Mouse (Mus musculus): ENCODE measurements at regions not wholly inside any gene's neighbourhood (a gene's known extent, or its start where the extent isn't known, plus 50 kb on each side); places are given as distances from the start of the nearest gene placed in this dataset.

GRCm38 (mm10) chr3:21358068-21358467 lies 718.4 kb upstream of the Tbl1xr1 start:
- no peak for TF ChIP-seq ZNF384 (IDR thresholded peaks at IDR 0.05; ENCODE audit: low read depth, low read length)
- no peak for TF ChIP-seq CHD2 (IDR thresholded peaks at IDR 0.05; ENCODE audit: low read depth, low read length)
- TF ChIP-seq MAFK (IDR thresholded peaks at IDR 0.05; ENCODE audit: insufficient read depth, low read depth, low read length) = no peak
- TF ChIP-seq ZC3H11A (IDR thresholded peaks at IDR 0.05; ENCODE audit: borderline replicate concordance, low read depth, low read length) = no peak
- no peak for TF ChIP-seq HCFC1 (IDR thresholded peaks at IDR 0.05; ENCODE audit: borderline replicate concordance, insufficient read depth, low read length)
- Histone ChIP-seq H3K27ac (ENCODE audit: insufficient read depth, low read depth, low read length, poor library complexity, severe bottlenecking) (no peak overlapping the region), H3K4me1 (ENCODE audit: control insufficient read depth in 2 of 2, insufficient read depth in 2 of 2, low read length in 2 of 2, poor library complexity in 1 of 2) (no peaks in the 10 kb centered on the region), H3K9me3 (ENCODE audit: control insufficient read depth, insufficient read depth, low read depth, low read length) (no peaks in the 10 kb centered on the region), H3K4me3 (ENCODE audit: insufficient read depth in 1 of 2, low read depth in 1 of 2, low read length in 2 of 2, poor library complexity in 1 of 2, severe bottlenecking in 1 of 2) (no peak overlapping the region), H3K9ac (ENCODE audit: insufficient read depth, low read depth, low read length, poor library complexity, severe bottlenecking) (no peak overlapping the region), H3K36me3 (ENCODE audit: control insufficient read depth, insufficient read depth, low read length, poor library complexity, severe bottlenecking) (no peaks in the 10 kb centered on the region)
- DNase-seq (ENCODE audit: low read depth, low spot score) = no peak
- in situ Hi-C loops (cut with MboI; ENCODE audit: low sequenced_read_pairs in 2 of 2, unreplicated experiment in 2 of 2) = no loop called here

GRCm38 (mm10) chr3:21361069-21361468 lies 715.4 kb upstream of the Tbl1xr1 start:
- in situ Hi-C loops (cut with MboI; ENCODE audit: low sequenced_read_pairs in 2 of 2, unreplicated experiment in 2 of 2) = no loop called here

GRCm38 (mm10) chr3:21379816-21380215 lies 696.6 kb upstream of the Tbl1xr1 start:
- TF ChIP-seq CHD2 (IDR thresholded peaks at IDR 0.05; ENCODE audit: low read depth, low read length) (no peak), ZC3H11A (IDR thresholded peaks at IDR 0.05; ENCODE audit: borderline replicate concordance, low read depth, low read length) (no peak), ZNF384 (IDR thresholded peaks at IDR 0.05; ENCODE audit: low read depth, low read length) (no peak), MAFK (IDR thresholded peaks at IDR 0.05; ENCODE audit: insufficient read depth, low read depth, low read length) (no peak), HCFC1 (IDR thresholded peaks at IDR 0.05; ENCODE audit: borderline replicate concordance, insufficient read depth, low read length) (no peak)
- H3K4me1 ChIP-seq (ENCODE audit: control insufficient read depth in 2 of 2, insufficient read depth in 2 of 2, low read length in 2 of 2, poor library complexity in 1 of 2) = no peaks in the 10 kb centered on the region
- no peak overlapping the region for H3K4me3 ChIP-seq (ENCODE audit: insufficient read depth in 1 of 2, low read depth in 1 of 2, low read length in 2 of 2, poor library complexity in 1 of 2, severe bottlenecking in 1 of 2)
- H3K9me3 ChIP-seq (ENCODE audit: control insufficient read depth, insufficient read depth, low read depth, low read length) = no peaks in the 10 kb centered on the region
- no peak overlapping the region for H3K27ac ChIP-seq (ENCODE audit: insufficient read depth, low read depth, low read length, poor library complexity, severe bottlenecking)
- in situ Hi-C loops (cut with MboI; ENCODE audit: low sequenced_read_pairs in 2 of 2, unreplicated experiment in 2 of 2) = no loop called here
- no peak overlapping the region for H3K9ac ChIP-seq (ENCODE audit: insufficient read depth, low read depth, low read length, poor library complexity, severe bottlenecking)
- no peaks in the 10 kb centered on the region for H3K36me3 ChIP-seq (ENCODE audit: control insufficient read depth, insufficient read depth, low read length, poor library complexity, severe bottlenecking)
- no peak for DNase-seq (ENCODE audit: low read depth, low spot score)

More at GRCm38 (mm10) chr3:21361069-21361468, 715.4 kb upstream of the Tbl1xr1 start:
- H3K27ac ChIP-seq (ENCODE audit: insufficient read depth, low read depth, low read length, poor library complexity, severe bottlenecking) = no peak overlapping the region
- DNase-seq (ENCODE audit: low read depth, low spot score) = no peak
- H3K9ac ChIP-seq (ENCODE audit: insufficient read depth, low read depth, low read length, poor library complexity, severe bottlenecking) = no peak overlapping the region
- H3K4me3 ChIP-seq (ENCODE audit: insufficient read depth in 1 of 2, low read depth in 1 of 2, low read length in 2 of 2, poor library complexity in 1 of 2, severe bottlenecking in 1 of 2) = no peak overlapping the region
- TF ChIP-seq ZNF384 (IDR thresholded peaks at IDR 0.05; ENCODE audit: low read depth, low read length) (no peak), ZC3H11A (IDR thresholded peaks at IDR 0.05; ENCODE audit: borderline replicate concordance, low read depth, low read length) (no peak), MAFK (IDR thresholded peaks at IDR 0.05; ENCODE audit: insufficient read depth, low read depth, low read length) (no peak), CHD2 (IDR thresholded peaks at IDR 0.05; ENCODE audit: low read depth, low read length) (no peak), HCFC1 (IDR thresholded peaks at IDR 0.05; ENCODE audit: borderline replicate concordance, insufficient read depth, low read length) (no peak)
- no peaks in the 10 kb centered on the region for H3K36me3 ChIP-seq (ENCODE audit: control insufficient read depth, insufficient read depth, low read length, poor library complexity, severe bottlenecking)
- H3K9me3 ChIP-seq (ENCODE audit: control insufficient read depth, insufficient read depth, low read depth, low read length) = no peaks in the 10 kb centered on the region
- H3K4me1 ChIP-seq (ENCODE audit: control insufficient read depth in 2 of 2, insufficient read depth in 2 of 2, low read length in 2 of 2, poor library complexity in 1 of 2) = no peaks in the 10 kb centered on the region

DNA sequence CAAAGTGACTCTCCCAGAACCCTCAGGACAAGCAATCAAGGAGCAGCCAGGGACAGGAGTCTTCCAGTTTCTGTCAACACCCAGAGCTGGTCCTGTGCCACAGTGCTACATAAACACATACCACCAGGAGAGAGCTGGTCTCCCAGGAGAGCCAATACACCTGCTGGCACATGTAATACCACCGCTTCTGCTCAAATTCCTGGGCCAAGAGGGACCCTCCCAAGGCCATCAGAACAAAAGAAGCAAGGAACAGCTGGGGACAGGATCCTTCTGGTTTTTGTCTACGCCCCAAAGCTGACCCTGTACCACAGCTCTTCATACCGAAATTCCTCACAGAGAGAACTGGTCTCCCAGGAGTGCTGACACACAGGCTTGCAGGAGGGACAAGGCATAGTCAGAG lies 695.4 kb upstream of the Tbl1xr1 start:
- no peak overlapping the region for H3K4me3 ChIP-seq (ENCODE audit: insufficient read depth in 1 of 2, low read depth in 1 of 2, low read length in 2 of 2, poor library complexity in 1 of 2, severe bottlenecking in 1 of 2)
- H3K9me3 ChIP-seq (ENCODE audit: control insufficient read depth, insufficient read depth, low read depth, low read length) = no peaks in the 10 kb centered on the region
- no peaks in the 10 kb centered on the region for H3K4me1 ChIP-seq (ENCODE audit: control insufficient read depth in 2 of 2, insufficient read depth in 2 of 2, low read length in 2 of 2, poor library complexity in 1 of 2)
- H3K9ac ChIP-seq (ENCODE audit: insufficient read depth, low read depth, low read length, poor library complexity, severe bottlenecking) = no peak overlapping the region
- no peaks in the 10 kb centered on the region for H3K36me3 ChIP-seq (ENCODE audit: control insufficient read depth, insufficient read depth, low read length, poor library complexity, severe bottlenecking)
- no peak for DNase-seq (ENCODE audit: low read depth, low spot score)
- no peak overlapping the region for H3K27ac ChIP-seq (ENCODE audit: insufficient read depth, low read depth, low read length, poor library complexity, severe bottlenecking)
- TF ChIP-seq ZC3H11A (IDR thresholded peaks at IDR 0.05; ENCODE audit: borderline replicate concordance, low read depth, low read length) = no peak
- no peak for TF ChIP-seq MAFK (IDR thresholded peaks at IDR 0.05; ENCODE audit: insufficient read depth, low read depth, low read length)
- TF ChIP-seq CHD2 (IDR thresholded peaks at IDR 0.05; ENCODE audit: low read depth, low read length) = no peak
- TF ChIP-seq HCFC1 (IDR thresholded peaks at IDR 0.05; ENCODE audit: borderline replicate concordance, insufficient read depth, low read length) = no peak
- TF ChIP-seq ZNF384 (IDR thresholded peaks at IDR 0.05; ENCODE audit: low read depth, low read length) = no peak
- in situ Hi-C loops (cut with MboI; ENCODE audit: low sequenced_read_pairs in 2 of 2, unreplicated experiment in 2 of 2) = no loop called here

DNA sequence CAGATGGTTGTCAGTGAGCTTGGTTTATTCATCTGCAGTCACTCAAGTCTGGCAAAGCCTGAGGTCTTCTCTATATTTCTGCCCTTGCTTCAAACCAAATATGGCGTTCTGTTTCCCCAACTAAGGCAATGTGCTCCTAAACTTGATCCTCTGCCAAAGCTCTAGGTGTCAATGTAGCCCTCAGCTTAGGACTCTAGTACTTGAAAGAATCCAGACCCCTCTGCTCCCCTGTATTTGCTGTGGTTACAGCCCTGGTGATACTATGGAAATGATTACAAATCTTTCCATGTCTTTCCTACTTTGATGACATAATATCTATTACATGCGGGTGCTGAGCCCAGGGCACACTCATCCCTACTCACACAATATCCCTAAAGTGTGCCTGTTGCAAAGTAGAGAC lies 672.9 kb upstream of the Tbl1xr1 start:
- DNase-seq (ENCODE audit: low read depth, low spot score) = no peak
- Histone ChIP-seq H3K4me1 (ENCODE audit: control insufficient read depth in 2 of 2, insufficient read depth in 2 of 2, low read length in 2 of 2, poor library complexity in 1 of 2) (no peaks in the 10 kb centered on the region), H3K27ac (ENCODE audit: insufficient read depth, low read depth, low read length, poor library complexity, severe bottlenecking) (no peak overlapping the region), H3K36me3 (ENCODE audit: control insufficient read depth, insufficient read depth, low read length, poor library complexity, severe bottlenecking) (no peaks in the 10 kb centered on the region), H3K4me3 (ENCODE audit: insufficient read depth in 1 of 2, low read depth in 1 of 2, low read length in 2 of 2, poor library complexity in 1 of 2, severe bottlenecking in 1 of 2) (no peak overlapping the region), H3K9me3 (ENCODE audit: control insufficient read depth, insufficient read depth, low read depth, low read length) (no peaks in the 10 kb centered on the region), H3K9ac (ENCODE audit: insufficient read depth, low read depth, low read length, poor library complexity, severe bottlenecking) (no peak overlapping the region)
- in situ Hi-C loops (cut with MboI; ENCODE audit: low sequenced_read_pairs in 2 of 2, unreplicated experiment in 2 of 2) = no loop called here
- TF ChIP-seq CHD2 (IDR thresholded peaks at IDR 0.05; ENCODE audit: low read depth, low read length) = no peak
- no peak for TF ChIP-seq ZNF384 (IDR thresholded peaks at IDR 0.05; ENCODE audit: low read depth, low read length)
- TF ChIP-seq MAFK (IDR thresholded peaks at IDR 0.05; ENCODE audit: insufficient read depth, low read depth, low read length) = no peak
- TF ChIP-seq HCFC1 (IDR thresholded peaks at IDR 0.05; ENCODE audit: borderline replicate concordance, insufficient read depth, low read length) = no peak
- TF ChIP-seq ZC3H11A (IDR thresholded peaks at IDR 0.05; ENCODE audit: borderline replicate concordance, low read depth, low read length) = no peak

Data from ES-E14 (cell line).